Mouse (Mus musculus): ENCODE data around the gene Repin1.

Repin1 gene

DNA sequence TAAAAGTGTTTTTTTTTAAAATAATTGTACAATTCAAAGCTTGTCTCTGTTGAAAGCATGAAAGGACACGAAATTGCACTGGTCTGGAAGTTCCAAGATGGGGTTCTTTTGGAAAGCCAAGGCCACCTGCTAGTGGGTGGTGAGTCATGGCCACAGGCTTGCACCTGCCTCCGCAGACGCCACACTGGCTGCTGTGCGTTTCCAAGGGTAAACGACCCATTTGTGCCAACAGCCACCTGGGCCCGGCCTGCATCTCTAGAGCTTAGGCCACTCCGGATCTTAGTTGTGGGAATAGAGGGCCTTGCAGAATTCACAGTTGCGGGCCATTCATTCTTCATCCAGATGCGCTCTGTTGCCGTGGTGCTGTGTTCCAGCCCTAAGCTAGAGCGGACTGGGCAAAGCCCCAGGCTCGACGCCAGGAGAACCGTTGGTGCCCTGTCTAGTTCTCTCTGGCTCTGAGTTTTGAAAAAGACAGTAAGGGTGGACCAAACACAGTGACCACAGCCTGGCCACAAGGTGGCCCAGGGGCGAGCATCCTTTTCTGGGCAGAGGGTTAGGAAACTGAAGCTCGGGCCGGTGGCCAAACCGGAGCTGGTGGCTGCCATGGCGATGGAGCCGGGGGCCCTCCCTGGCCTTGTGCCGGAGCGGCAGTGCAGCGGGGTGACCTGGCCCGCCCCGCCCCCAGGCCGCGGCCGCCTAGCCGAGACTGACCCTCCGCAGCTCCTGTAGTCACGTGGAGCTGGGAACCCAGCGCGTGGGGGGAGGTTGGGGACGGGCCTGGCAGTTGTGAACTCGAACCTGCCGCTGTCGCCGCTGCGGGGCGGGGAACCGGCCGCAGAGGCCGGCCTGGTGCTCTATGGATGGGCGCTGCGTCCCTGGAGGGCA is at the start of gene Repin1, which contains the start of gene Gm44965:
Gene Repin1, plus strand, starts transcription at position 726 of the 885 bp plus-strand sequence.
Gene Gm44965, plus strand, starts transcription at position 784 of the 885 bp plus-strand sequence.
- peak; percentile 79 to 92 for DNase-seq (ENCODE audit: low spot score in 2 of 2)

GRCm38 (mm10) chr6:48545251-48545650 is 48.4 kb upstream of the Repin1 start:
- DNase-seq (ENCODE audit: low spot score in 2 of 2): no peak

DNA sequence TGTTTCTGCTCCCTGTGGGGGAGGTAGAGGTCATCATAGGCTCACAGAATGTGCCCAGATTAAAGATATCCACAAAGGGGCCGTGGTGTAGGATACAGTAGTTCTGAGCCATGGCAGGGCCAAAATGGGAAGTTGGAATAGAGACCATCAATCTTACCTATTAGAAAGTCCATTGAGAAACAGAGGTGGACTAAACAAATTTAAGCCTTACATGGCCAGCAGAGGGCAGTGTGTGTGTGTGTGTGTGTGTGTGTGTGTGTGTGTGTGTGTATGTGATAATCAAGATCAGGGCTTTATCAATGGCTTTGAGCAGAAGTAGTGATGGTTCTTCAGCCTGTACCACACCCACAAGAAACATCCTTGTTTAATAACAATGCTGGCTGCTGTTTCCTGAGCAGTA is 47.4 kb upstream of the Repin1 start:
- DNase-seq (ENCODE audit: low spot score in 2 of 2): no peak

- no peak for DNase-seq (ENCODE audit: low spot score in 2 of 2)
Measured at GRCm38 (mm10) chr6:48546858-48547257, 46.8 kb upstream of the Repin1 start.

DNA sequence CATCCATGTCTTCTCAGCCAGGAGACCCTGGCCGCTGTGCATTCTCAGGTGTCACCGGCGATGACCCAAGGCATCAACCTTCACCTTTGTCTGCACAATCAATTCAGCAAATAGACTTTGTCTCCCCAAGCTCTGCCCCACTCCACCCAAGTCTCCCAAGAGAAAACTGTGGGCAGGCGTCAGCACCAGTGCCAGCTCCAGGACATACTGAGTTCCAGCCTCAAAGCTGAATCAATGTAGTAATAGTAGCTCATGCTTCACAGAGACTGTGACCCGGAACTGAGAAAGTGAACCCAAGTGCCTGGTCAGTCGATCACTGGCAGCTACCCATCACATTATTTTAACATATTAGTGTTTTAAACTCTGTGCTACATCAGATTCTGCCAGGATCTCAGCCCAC is 45.4 kb upstream of the Repin1 start:
- no peak for DNase-seq (ENCODE audit: low spot score in 2 of 2)

DNA sequence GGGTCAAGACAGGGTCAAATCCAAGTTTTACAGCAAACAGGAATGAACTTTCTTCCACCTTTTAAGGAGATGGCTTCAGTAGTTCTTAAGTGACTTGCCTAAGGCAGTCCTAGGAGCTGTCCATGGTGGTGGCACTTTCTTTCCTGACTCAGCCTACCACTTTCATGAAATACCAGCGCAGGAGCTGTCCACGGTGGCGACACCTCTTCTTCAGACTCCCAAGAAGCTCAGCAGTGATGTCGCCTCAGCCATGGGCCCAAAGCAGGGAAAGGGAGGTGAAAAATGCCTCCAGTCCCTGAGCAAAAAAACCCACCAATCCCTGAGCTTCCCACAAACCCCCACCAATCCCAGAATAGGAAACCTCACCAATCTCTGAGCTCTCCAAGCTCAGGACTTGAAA is 40.8 kb upstream of the Repin1 start:
- no peak for DNase-seq (ENCODE audit: low spot score in 2 of 2)

- DNase-seq (ENCODE audit: low spot score in 2 of 2): no peak
Measured at GRCm38 (mm10) chr6:48553819-48554218, 39.9 kb upstream of the Repin1 start.

DNA sequence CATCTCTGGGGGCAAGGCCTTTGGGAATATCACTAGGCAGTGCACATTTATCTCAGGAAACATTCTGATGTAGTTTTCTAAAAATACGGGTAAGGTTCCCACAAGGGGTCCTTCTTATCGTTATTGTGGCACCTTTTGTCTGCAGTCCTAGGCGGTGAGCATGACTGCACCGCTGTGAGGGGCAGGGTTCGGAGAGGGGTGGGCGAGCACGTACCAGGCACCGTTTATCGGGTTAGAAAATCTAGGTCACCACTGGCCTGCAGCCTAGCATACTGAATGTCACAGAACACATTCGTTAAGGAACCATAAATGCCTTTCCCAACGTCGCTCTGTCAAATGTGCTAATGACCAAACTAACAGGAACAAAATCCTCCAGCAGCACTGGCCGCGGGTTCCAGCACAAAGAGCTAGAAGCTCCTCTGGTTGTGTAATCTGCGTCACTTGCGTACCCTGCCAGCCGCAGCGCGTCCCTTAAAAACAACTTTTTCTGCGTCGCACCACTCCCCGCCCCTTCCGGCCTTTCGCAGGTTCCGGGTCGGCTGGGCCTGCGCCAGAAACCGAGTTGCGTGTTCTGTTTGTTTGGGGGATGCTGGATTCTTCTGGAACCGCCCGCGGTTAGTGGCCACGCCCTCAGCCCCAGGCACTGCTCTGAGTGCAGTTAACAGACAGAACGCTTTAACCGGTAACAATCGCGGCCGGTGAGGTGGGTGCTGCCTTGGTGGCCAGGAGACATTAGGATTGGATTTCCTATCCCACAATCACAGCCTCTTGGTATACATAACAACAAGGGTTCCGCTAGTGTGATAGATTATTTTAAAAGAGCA is 39.2 kb upstream of the Repin1 start, which contains the start of gene Lrrc61:
Gene Lrrc61, plus strand, starts transcription at position 517 of the 824 bp plus-strand sequence.
- DNase-seq (ENCODE audit: low spot score in 2 of 2): peak; percentile 91 to 98

- peak; percentile 58 to 81 for DNase-seq (ENCODE audit: low spot score in 2 of 2)
Measured at GRCm38 (mm10) chr6:48555104-48555890, 38.4 kb upstream of the Repin1 start.

DNA sequence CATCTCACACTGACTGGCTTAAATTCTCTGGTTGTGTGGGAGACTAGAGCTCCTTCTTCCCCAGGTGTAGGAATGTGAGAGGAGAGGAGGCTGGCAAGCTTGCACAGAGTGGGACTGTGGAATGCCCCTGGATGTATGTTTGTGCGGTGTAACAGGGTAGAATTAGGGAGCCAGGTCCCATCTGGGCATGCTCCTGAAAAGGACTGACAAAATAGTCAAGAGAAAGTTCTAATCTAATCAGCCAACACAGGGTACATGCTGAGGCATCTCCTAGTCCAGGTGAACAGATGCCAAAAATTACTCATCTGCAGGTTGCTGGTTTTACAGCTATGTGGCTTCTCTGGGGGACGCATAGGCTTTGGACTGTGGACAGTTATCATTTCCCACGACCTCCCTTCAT is 37.7 kb upstream of the Repin1 start:
- no peak for DNase-seq (ENCODE audit: low spot score in 2 of 2)

- no peak for DNase-seq (ENCODE audit: low spot score in 2 of 2)
Measured at GRCm38 (mm10) chr6:48565693-48566310, 27.9 kb upstream of the Repin1 start.

DNA sequence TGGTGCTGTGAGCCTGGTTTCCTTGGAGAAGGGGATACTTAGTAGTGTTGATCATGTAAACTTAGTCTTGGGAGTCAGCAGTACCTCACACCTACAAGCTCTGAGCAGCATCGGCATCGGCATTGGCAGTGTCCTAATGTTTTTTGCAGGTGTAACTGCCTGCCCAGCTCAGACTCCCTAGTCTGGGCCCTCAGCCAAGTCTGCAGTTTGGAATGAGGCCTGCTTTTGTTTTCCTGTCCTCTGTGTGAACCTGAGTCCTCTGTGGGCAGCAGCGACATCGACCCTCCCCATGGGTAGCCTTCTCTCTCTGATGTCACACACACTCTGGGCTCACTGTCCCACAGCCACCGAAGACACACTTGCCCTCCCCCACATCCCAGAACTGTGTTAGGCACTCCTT is 27.4 kb upstream of the Repin1 start:
- no peak for DNase-seq (ENCODE audit: low spot score in 2 of 2)

DNA sequence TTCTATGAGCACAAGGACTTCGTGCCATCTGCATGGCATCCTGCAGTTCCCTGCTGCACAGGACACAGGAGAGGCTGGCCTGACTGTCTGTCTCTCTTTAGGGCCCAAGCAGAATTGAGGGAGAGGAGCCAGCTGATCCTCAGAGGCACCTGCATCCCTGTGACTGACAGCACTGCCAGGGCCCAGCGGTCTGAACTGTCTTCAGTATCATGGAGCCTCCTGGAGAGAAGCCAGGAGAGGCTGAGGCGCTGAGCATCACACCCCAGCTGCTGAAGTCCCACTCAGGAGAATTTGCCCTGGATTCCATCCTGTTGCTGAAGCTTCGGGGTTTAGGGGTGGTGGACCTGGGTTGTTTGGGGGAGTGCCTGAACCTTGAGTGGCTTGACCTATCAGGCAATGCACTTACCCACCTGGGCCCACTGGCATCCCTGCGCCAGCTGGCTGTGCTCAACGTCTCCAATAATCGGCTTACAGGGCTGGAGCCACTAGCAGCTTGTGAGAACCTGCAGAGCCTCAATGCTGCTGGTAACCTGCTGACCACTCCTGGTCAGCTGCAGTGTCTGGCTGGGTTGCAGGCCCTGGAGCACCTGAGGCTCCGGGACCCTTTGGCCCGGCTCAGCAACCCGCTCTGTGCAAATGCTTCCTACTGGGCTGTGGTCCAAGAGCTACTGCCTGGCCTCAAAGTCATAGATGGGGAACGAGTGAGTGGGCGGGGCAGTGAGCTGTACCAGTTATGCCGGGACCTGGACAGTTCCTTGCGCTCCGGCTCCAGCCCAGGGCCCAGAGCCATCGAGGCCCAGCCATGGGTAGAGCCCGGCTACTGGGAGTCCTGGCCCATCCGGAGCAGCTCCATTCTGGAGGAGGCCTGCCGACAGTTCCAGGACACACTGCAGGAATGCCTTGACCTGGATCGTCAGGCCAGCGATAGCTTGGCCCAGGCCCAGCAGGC is 25.4 kb upstream of the Repin1 start:
- DNase-seq (ENCODE audit: low spot score in 2 of 2): no peak

DNA sequence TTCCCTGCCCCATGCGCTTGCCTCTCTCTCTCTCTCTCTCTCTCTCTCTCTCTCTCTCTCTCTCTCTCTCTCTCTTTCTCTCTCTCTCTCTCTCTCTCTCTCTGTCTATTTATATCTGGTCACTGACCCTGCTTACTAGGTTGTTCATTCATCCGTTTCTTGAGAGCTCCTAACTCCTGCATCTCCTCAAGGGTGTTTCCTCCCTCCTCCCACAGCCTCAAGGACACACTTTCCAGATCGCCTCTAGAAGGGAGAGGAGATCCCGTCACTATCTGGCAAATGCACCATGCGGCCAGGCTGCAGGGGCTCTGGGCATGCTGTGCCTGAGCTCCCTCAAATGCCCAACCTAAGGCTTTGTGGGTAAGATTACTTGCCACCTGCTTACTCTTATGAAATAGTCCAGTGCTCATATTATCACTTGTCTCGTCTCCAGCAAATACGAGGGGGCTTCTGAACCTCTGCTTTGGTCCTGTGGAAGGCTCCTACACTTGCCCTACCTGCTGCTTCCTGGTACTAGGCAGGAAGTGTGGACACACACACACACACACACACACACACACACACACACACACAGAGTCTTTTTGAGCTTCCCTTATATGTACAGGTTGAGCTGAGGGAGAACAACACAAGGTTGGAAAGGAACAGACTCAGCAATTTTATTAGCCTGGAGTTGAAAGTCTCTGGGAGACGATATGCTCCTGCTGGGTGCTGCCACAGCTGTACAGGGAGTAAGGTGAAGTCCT is 24.4 kb upstream of the Repin1 start:
- no peak for DNase-seq (ENCODE audit: low spot score in 2 of 2)

- no peak for DNase-seq (ENCODE audit: low spot score in 2 of 2)
Measured at GRCm38 (mm10) chr6:48572014-48572413, 21.7 kb upstream of the Repin1 start.

GRCm38 (mm10) chr6:48572572-48573061 is 21.1 kb upstream of the Repin1 start, which contains the start of gene Rarres2:
Gene Rarres2 (minus strand): TSS chr6:48572789.
- DNase-seq (ENCODE audit: low spot score in 2 of 2): no peak

DNA sequence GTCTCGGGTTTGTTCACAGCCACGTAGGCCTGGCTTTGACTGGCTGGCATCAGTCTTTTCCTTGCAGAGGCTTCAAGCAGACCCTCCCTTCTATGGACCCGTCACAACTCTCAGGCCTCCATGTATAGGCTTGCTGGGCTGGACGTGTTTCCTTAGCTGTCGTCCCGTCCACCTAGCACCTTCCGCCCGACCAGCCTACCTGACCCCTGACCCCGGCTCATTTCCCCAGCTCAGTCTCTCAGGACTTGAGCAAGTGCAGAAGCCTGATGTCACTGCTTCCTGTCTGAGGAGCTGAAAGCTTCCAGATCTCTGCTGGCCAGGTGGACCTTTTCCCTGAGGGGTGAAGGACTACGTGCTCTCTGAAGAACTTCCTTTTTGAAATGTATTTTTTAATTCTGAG is 20.4 kb upstream of the Repin1 start:
- no peak for DNase-seq (ENCODE audit: low spot score in 2 of 2)

DNA sequence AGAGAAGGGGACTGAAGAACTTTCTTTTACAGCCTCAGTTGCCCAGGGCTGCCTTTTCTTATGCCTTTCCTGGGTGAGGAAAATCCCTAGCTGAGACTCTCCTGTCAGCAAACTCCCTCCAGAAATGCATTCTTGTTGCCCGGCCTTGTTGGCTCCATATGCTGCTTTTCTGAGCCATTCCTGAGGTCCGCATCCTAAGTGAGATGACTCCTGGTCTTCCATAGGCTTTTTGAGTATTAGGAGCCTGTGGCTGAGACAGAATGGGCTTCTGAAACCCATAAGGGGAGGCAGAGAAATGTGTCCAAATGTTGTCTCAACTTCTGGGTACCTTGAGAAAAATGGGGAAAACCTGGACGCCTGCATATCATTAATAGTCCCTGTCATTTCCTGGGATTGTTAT is 19.7 kb upstream of the Repin1 start:
- no peak for DNase-seq (ENCODE audit: low spot score in 2 of 2)

GRCm38 (mm10) chr6:48578736-48579135 is 14.9 kb upstream of the Repin1 start:
- no peak for DNase-seq (ENCODE audit: low spot score in 2 of 2)
